Mouse (Mus musculus) embryonic facial prominence, embryonic 13.5 days (tissue): ENCODE data around the gene Csnk2a2. TPM values are rescaled to one million over a fixed set of nuclear protein-coding genes. Genes with fewer than 3 reads are reported as not detected.

ENCODE experiments used
- ATAC-seq: fragments of 200-750 bp; cut with Nextera tagmentation; 2 replicates; pipeline ENCODE4 v1.8.0; 2017; ENCODE audit warnings: low read depth; ENCODE audit not compliant: insufficient number of reproducible peaks, insufficient read depth, low FRiP score, low TSS enrichment
- H3K27ac ChIP-seq: fragments of 300-500 bp; sonication (generic); 2 replicates; pipeline ENCODE4 v1.5.1; 2015; ENCODE audit warnings: moderate library complexity, mild to moderate bottlenecking, inconsistent platforms
- H3K27me3 ChIP-seq: fragments of 300-500 bp; sonication (generic); 2 replicates; pipeline ENCODE4 v1.6.1; 2015; ENCODE audit warnings: mild to moderate bottlenecking, inconsistent platforms
- H3K36me3 ChIP-seq: fragments of 300-500 bp; sonication (generic); 2 replicates; pipeline ENCODE4 v1.6.1; 2015; ENCODE audit warnings: mild to moderate bottlenecking, inconsistent platforms
- H3K4me1 ChIP-seq: fragments of 300-500 bp; sonication (generic); 2 replicates; pipeline ENCODE4 v1.6.1; 2015; ENCODE audit warnings: inconsistent platforms
- H3K4me2 ChIP-seq: fragments of 300-500 bp; sonication (generic); 2 replicates; pipeline ENCODE4 v1.6.1; 2015; ENCODE audit warnings: moderate library complexity, mild to moderate bottlenecking, inconsistent platforms
- H3K4me3 ChIP-seq: fragments of 300-500 bp; sonication (generic); 2 replicates; pipeline ENCODE4 v1.5.1; 2015; ENCODE audit warnings: mild to moderate bottlenecking, inconsistent platforms
- H3K9ac ChIP-seq: fragments of 300-500 bp; sonication (generic); 2 replicates; pipeline ENCODE4 v1.6.1; 2015; ENCODE audit warnings: mild to moderate bottlenecking, inconsistent platforms
- H3K9me3 ChIP-seq: fragments of 300-500 bp; sonication (generic); 2 replicates; pipeline ENCODE4 v1.6.1; 2016; ENCODE audit warnings: inconsistent platforms
- WGBS: fragments of 180-500 bp; shearing (Covaris S2); methylation state at CpG from one replicate; pipeline ENCODE4 v1.1.7; 2015; ENCODE audit warnings: mixed read lengths; 5-methylcytosine and 5-hydroxymethylcytosine counted together
- polyA plus RNA-seq: library from polyadenylated mRNA; unstranded; fragments of >200 nt; fragmentation: Nextera tagmentation; extraction: Ambion mirVana; gene quantifications from 2 replicates; pipeline ENCODE4 v1.2.1, GENCODE M21; 2015

Csnk2a2 gene
- polyA plus RNA-seq, 1 experiment from 2014 or later = 14.6 TPM

DNA sequence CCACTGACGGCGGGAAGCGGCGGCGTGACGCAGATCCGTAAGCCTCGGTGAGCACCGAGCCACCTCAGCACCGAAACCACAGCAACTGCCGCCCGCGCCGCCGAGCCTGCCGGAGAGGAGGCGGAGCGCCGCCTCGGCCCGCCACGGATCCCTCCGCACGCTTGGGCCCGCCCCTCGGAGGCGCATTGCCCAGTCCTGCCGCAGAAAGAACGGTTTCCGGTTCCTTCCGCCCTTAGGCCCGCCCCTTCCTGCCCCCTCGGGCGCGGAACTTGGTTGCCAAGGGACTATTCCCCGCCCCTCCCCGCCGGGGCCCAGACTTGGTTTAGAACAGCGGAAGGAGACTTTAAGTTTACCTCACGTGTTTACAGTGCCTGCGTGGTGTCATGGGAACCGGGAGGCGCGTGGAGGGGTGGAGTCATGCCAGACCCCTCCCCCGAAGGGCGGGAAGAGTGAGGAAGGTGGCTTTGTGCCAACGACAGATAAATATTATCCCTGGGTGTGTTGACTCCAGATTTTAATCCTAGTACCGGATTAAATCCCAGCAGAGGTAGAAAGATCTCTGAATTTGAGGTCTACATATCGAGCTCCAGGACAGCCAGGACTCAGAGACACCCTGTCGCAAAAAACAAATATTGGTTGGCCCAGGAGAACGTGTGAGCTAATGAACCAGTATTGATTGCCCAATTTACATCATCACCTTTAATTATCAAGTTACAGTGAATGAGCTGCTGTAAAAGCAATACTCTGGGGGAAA lies 55.0 kb downstream of the Csnk2a2 start, which contains the start of gene Cfap20:
Gene Cfap20 (minus strand): TSS at position 184 of the 754 bp plus-strand sequence.
- peak within 1 kb of the TSS; percentile 96 for H3K9ac ChIP-seq
- H3K4me2 ChIP-seq = peak within 1 kb of the TSS; percentile 89
- 2% methylated on average over 50 of the region's 51 CpGs for WGBS
- peaks cover 37% of the 10 kb centered on the region for H3K4me1 ChIP-seq
- no peaks in the 10 kb centered on the region for H3K27me3 ChIP-seq
- peak within 1 kb of the TSS; percentile 92 for H3K27ac ChIP-seq
- ATAC-seq = peak; percentile 96
- H3K9me3 ChIP-seq = 0 out of 2 replicates have a peak, but pooled peaks cover 3% of the 10 kb centered on the region
- peak within 1 kb of the TSS; percentile 92 for H3K4me3 ChIP-seq
- no peaks in the 10 kb centered on the region for H3K36me3 ChIP-seq

DNA sequence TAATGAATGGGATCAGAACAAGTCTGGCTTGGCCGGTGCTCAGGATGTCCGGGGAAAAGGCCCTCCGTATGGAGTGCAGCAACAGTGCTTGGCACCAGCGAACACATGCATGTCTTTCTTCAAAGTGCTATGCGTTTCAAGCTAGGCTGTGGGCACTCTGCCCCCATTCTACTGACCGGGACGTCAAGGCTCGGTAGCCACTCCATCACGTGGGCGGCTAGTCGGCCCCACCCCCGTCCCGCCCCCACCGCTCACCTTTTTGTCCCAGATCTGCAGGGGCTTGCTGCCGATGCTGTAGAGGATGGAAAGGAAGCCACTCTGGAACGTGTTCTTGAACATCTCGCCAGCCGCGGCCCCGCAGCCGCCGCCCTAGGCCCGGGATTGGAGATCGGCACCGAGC lies 55.6 kb downstream of the Csnk2a2 start:
- Histone ChIP-seq H3K9ac (peak overlapping the region; percentile 96), H3K4me2 (peak overlapping the region; percentile 89), H3K36me3 (no peaks in the 10 kb centered on the region), H3K27ac (peak overlapping the region; percentile 92), H3K4me1 (peaks cover 43% of the 10 kb centered on the region), H3K4me3 (peak overlapping the region; percentile 92), H3K27me3 (no peaks in the 10 kb centered on the region), H3K9me3 (0 out of 2 replicates have a peak, but pooled peaks cover 3% of the 10 kb centered on the region)
- ATAC-seq = peak; percentile 8
- WGBS = under 1% methylated on average over 25 of the region's 25 CpGs

DNA sequence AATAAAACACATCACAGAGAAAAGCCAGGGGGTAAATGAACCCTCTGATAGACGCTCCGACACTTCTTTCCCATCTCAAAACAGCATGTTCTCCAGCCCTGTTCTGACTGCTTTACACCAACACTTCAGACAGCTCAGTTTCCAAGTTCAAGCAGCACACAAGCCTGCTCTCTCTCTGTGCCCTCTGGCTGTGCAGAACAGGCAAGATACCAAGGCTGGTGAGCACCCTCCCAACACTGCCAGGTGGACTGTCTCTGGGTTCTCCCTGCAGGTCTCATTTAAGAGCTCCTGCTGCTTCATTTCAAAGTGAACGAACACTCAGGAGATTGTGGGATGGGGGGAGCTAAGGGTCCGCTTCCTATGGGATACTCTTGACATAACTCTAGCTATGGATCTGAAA lies 56.7 kb downstream of the Csnk2a2 start:
- H3K36me3 ChIP-seq = no peaks in the 10 kb centered on the region
- H3K4me1 ChIP-seq = peaks cover 53% of the 10 kb centered on the region
- H3K4me3 ChIP-seq = peak overlapping the region; percentile 92
- H3K9me3 ChIP-seq = 0 out of 2 replicates have a peak, but pooled peaks cover 3% of the 10 kb centered on the region
- H3K27me3 ChIP-seq = no peaks in the 10 kb centered on the region
- no peak for ATAC-seq
- WGBS = 69% methylated on average over 4 of the region's 4 CpGs
- peak overlapping the region; percentile 96 for H3K9ac ChIP-seq
- H3K4me2 ChIP-seq = peak overlapping the region; percentile 89
- no peak overlapping the region for H3K27ac ChIP-seq

DNA sequence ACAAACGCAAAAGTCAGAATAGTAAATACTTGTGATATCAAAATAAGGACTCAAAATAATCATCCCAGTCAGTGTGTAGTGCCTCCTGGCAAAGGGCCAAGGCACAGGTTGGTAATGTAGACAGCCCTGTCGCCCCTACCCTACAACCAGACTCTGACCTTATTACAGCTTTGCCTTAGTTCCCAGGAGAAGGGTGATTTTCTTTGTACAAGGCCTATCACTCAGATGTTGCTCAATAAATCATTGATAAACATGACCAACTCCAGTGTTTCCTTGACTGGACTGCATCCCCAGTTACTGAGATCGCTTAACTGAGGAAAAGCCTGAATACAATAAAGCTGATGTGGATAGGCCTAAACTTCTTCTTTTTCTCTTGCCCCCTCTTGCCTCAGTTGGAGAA lies 57.4 kb downstream of the Csnk2a2 start:
- Histone ChIP-seq H3K9me3 (0 out of 2 replicates have a peak, but pooled peaks cover 3% of the 10 kb centered on the region), H3K9ac (peak overlapping the region; percentile 96; the same call in 1 of the 2 replicates), H3K27ac (no peak overlapping the region), H3K36me3 (no peaks in the 10 kb centered on the region), H3K27me3 (no peaks in the 10 kb centered on the region), H3K4me1 (peaks cover 59% of the 10 kb centered on the region), H3K4me3 (no peak overlapping the region; the same call in 1 of the 2 replicates), H3K4me2 (peak overlapping the region; percentile 89)
- no peak for ATAC-seq
- 81% methylated on average over 3 of the region's 3 CpGs for WGBS

DNA sequence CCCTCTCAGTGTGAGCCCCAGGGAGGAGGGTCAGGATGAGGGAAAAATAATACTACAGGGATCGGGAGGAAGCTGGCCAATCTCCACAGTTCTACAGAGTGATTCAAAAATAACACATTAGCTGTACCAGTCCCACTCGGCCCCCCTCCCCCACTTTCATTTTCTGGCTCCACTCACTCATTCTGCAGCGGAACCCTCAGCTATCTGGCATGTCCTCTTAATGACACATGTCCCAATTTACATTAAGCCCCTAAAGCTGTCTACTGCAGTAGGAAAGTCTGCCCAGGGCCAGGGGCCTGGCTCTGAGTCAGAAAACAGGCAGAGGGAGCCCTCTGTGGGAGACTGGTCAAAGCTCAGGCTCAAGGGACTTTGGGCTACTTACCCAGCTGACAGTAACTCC lies 59.9 kb downstream of the Csnk2a2 start:
- Histone ChIP-seq H3K4me1 (peaks cover 69% of the 10 kb centered on the region), H3K4me2 (peak overlapping the region; percentile 40), H3K9ac (peak overlapping the region; percentile 51; the same call in 1 of the 2 replicates), H3K9me3 (no peaks in the 10 kb centered on the region), H3K36me3 (no peaks in the 10 kb centered on the region), H3K27me3 (no peaks in the 10 kb centered on the region), H3K27ac (peak overlapping the region; percentile 66), H3K4me3 (peak overlapping the region; percentile 2; the same call in 1 of the 2 replicates)
- ATAC-seq = no peak
- WGBS = 19% methylated on average over 3 of the region's 3 CpGs

DNA sequence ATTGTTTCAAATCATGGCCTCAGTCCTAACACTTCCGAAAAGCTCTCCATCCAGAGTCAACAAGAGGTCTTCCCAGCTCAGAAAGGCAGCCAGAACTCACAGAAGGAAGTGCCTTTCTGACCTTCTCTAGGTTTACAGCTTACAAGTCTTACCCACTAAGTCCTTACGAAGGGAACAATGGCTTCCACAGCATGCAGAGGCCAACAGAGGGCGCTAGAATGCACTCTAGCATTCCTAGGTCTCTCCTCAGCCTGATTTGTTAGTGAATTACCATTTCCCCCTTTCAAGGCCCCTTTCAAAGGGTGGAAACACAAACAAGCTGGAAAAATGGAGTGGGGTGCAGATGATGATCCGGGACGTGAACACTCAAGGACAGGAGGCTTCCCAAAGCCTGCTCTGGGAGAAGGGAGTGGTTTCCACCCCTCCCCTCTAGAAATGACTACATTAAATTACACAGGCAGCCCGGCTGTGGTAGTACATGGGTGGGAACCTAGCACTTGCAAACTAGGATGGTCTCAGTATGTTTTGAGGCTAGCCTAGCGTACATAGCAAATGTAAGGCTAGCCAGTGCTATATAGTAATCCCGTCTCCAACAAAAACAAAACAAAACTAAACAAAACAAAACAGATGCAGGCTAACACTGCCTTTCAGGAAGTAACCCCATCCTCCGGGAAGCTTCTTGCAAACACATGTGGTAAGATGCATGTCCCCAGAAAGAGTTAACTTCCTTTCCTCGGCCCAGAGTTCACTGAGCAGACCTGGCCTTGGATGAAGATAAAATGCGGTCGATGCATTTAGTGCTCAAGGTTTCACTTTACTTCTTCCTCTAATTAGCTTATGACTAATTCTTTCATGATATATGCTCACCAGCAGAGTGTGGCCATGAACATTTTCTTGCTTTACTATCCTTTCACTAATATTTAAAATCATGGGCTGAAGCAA lies 62.0 kb downstream of the Csnk2a2 start:
- no peak for ATAC-seq
- Histone ChIP-seq H3K4me2 (peak overlapping the region; percentile 34), H3K36me3 (peaks cover 4% of the 10 kb centered on the region; the same call in 1 of the 2 replicates), H3K9me3 (no peaks in the 10 kb centered on the region), H3K9ac (no peak overlapping the region), H3K27ac (peak overlapping the region; percentile 75), H3K4me3 (no peak overlapping the region), H3K27me3 (no peaks in the 10 kb centered on the region), H3K4me1 (peaks cover 56% of the 10 kb centered on the region)
- 33% methylated on average over 12 of the region's 12 CpGs for WGBS

DNA sequence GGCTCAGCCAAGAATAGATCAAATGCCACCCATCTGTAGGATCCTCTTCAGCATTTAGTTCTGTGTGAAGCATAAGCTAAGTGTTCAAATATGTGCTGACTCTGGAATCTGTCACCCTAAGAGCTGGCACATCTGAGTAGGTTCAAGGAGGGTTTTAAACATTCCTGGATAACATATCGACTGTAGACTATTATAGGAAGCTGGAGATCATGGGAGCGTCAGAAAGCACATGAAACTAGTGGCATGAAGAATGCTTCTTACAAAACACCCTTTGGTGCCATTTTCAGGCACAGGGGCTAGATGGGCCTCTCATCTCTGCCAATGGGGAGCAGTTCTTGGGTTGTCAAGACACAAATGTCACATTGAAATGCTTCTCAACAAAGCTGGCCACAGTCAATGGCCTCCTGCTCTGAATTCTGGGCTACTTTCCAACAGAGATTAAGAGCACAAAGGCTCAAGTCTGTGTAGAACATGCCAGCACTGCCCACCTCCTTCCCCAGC lies 63.0 kb downstream of the Csnk2a2 start:
- Histone ChIP-seq H3K27ac (peak overlapping the region; percentile 75), H3K9me3 (no peaks in the 10 kb centered on the region), H3K27me3 (no peaks in the 10 kb centered on the region), H3K9ac (no peak overlapping the region), H3K4me2 (no peak overlapping the region), H3K4me3 (no peak overlapping the region), H3K36me3 (peaks cover 15% of the 10 kb centered on the region), H3K4me1 (peaks cover 46% of the 10 kb centered on the region)
- WGBS = 54% methylated on average over 2 of the region's 2 CpGs
- no peak for ATAC-seq

DNA sequence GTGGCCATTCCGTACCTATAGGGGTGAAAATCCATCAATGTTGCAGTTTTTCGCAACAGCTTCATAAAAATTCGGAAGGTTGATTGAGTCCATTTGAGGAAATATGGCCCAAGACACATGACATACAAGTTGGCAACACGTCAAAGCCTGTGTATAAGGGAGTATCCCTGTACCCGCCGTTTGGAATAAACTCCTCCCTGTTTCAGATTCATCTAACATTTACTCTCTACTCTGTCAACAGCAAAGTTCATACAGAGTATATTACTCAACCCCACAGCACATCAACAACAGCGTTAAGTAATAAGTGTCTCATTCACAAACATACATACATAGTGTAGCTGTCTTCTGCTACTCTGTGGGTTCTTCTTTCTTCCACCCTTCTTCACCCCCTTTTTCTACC lies 65.2 kb downstream of the Csnk2a2 start:
- H3K27me3 ChIP-seq = no peaks in the 10 kb centered on the region
- H3K9me3 ChIP-seq = no peaks in the 10 kb centered on the region
- H3K27ac ChIP-seq = no peak overlapping the region
- no peak overlapping the region for H3K4me3 ChIP-seq
- no peak overlapping the region for H3K4me2 ChIP-seq
- no peak overlapping the region for H3K9ac ChIP-seq
- H3K36me3 ChIP-seq = peaks cover 35% of the 10 kb centered on the region
- 88% methylated on average over 7 of the region's 7 CpGs for WGBS
- H3K4me1 ChIP-seq = peaks cover 30% of the 10 kb centered on the region
- ATAC-seq = no peak

DNA sequence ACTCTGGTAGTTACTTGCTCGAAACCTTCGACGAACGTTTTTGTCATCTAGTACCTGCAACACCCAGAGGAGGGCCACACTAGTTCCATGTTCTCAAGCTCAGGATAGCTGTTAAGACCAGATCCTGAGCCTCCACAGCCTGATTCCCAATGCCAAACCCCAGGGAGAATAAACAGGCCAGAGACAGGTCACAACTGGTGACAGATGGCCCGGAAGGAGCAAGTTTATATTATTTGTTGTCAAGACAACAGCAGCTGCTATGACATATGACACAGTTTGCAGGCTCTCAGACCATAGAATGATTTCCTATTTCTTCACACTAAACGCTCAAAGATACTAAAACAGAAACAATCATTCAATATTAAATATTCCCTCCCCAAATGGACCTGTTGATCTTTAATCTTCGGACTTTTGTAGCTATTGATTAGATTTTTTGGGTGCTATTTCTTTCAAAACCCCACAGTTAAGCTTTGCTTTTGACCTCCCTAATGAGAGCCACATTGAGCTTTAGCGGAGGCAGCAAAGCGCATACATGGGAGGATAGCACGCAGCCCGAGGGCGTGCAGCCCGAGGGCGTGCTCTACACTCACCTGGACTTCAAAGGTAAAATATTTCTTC lies 67.5 kb downstream of the Csnk2a2 start:
- H3K4me2 ChIP-seq = no peak overlapping the region
- no peak; the same call in 1 of the 2 replicates for ATAC-seq
- H3K27ac ChIP-seq = no peak overlapping the region
- no peak overlapping the region for H3K4me3 ChIP-seq
- peaks cover 48% of the 10 kb centered on the region for H3K36me3 ChIP-seq
- WGBS = 89% methylated on average over 14 of the region's 14 CpGs
- no peaks in the 10 kb centered on the region for H3K9me3 ChIP-seq
- peaks cover 8% of the 10 kb centered on the region for H3K4me1 ChIP-seq
- H3K9ac ChIP-seq = no peak overlapping the region
- H3K27me3 ChIP-seq = no peaks in the 10 kb centered on the region

DNA sequence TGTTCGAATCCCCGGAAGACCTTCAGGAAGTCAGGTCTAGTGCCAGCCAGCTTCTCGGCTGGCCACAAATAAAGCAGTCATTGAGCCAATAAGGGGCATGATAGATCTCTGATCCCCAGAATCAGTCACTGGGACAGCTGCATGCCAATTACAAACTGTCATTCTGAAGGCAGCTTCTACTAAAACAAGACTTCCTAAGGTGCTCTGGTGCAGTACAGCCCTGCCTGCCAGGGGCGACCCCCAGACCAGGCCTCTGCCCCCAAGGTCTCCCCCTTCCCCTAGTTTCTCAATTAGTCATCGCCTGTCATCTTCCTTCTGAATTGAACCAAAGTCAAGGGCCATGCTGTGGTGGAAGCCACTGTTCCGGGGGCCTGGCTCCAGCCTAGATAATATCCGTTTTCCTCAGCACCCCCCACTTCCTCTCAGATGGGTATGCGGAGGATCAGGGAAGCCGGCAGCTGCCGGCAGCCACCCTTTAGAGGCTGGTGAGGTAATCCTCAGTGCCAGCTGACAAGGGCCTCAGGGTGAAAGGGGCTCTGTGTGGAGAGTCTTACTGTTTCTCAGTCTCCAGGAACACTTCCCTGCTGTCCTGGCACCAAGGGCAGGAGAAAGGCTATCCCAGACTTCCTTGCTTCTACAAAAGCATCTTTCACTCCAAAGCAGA lies 78.4 kb downstream of the Csnk2a2 start:
- no peaks in the 10 kb centered on the region for H3K27me3 ChIP-seq
- no peaks in the 10 kb centered on the region for H3K36me3 ChIP-seq
- peak overlapping the region; percentile 51; the same call in 1 of the 2 replicates for H3K9ac ChIP-seq
- peak overlapping the region; percentile 1; the same call in 1 of the 2 replicates for H3K27ac ChIP-seq
- no peak overlapping the region for H3K4me3 ChIP-seq
- 32% methylated on average over 10 of the region's 10 CpGs for WGBS
- peak; percentile 26; the same call in 1 of the 2 replicates for ATAC-seq
- H3K4me2 ChIP-seq = no peak overlapping the region
- peaks cover 8% of the 10 kb centered on the region; the same call in 1 of the 2 replicates for H3K4me1 ChIP-seq
- H3K9me3 ChIP-seq = no peaks in the 10 kb centered on the region
